Mouse (Mus musculus): Measurements from ENCODE around the gene Olfr1052. TPM values are rescaled to one million over a fixed set of nuclear protein-coding genes. Genes with fewer than 3 reads are reported as not detected.
"Not testable (repeated sequence)": the region's sequence is repeated elsewhere in the genome, so short reads cannot be mapped to it uniquely, and the experiment has no call there.

The Olfr1052 gene
- total RNA-seq (2015; ENCODE audit: low replicate concordance) (not detected in 2 replicates), total RNA-seq (2017; ENCODE audit: low replicate concordance) (1.2 TPM in 1 of 2 replicates, not detected in the other)

- no peak for ATAC-seq (replicated peaks; ENCODE audit: low FRiP score, poor library complexity, severe bottlenecking)
These were observed at the start of gene Olfr1052 for GRCm38 (mm10) chr2:86292155-86292554. TSS of gene Olfr1052 (plus strand) at chr2:86292455.

DNA sequence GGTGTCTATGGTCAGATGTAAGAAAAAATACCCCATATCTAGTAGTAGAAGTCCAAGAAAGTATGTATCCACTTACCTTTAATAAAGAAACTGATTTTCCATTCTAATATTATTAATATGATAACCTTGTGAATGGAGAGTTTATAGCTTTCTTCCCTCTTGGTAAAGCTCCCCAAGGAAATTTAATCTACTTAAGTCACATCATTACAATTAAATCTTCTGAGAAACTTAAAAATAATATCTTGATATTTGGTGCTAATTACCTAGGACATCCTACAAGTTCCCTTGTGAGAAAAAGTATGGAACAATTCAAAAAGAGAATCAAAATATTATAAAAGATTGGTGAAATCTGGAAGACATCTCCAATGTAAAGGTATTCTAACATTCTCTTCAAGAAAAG is 34.0 kb upstream of the Olfr1052 start, which contains the start of gene Olfr1049:
TSS of gene Olfr1049 (minus strand) at position 101 of the 400 bp plus-strand sequence.
- not testable (repeated sequence) for ATAC-seq (replicated peaks; ENCODE audit: low FRiP score, poor library complexity, severe bottlenecking)

DNA sequence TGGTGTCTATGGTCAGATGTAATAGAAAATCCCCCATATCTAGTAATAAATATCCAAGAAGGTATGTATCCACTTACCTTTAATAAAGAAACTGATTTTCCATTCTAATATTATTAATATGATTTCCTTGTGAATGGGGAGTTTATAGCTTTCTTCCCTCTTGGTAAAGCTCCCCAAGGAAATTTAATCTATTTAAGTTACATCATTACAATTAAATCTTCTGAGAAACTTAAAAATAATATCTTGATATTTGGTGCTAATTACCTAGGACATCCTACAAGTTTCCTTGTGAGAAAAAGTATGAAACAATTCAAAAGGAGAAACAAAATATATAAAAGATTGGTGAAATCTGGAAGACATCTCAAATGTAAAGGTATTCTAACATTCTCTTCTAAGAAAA is 13.3 kb upstream of the Olfr1052 start, which contains the start of gene Olfr1051:
TSS of gene Olfr1051 (minus strand) at position 101 of the 400 bp plus-strand sequence.
- not testable (repeated sequence) for ATAC-seq (replicated peaks; ENCODE audit: low FRiP score, poor library complexity, severe bottlenecking)

- ATAC-seq (replicated peaks; ENCODE audit: low FRiP score, poor library complexity, severe bottlenecking): no peak
These were observed 22.9 kb downstream of the Olfr1052 start, which contains the start of gene Olfr1053 for GRCm38 (mm10) chr2:86315184-86315583. TSS of gene Olfr1053 (minus strand) at chr2:86315284.

DNA sequence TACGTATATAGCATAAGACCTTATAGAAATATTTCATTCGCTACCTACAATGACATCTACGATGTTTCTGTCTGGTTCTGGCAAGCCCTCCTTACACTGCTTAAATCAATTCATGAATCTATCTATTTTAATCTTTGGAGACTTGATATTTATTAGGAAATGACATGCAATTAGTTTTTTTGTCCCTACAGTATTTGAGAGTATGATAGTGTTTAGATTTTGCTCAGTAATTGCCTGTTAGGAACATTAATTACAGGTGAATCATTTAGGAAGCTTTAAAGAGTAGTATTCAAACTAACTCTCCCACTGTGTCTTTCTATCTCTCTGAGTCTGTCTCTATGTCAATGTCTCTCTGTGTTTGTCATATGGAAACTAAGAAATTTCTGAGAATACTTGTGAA is 43.1 kb downstream of the Olfr1052 start, which contains the start of gene Olfr1054:
TSS of gene Olfr1054 (minus strand) at position 101 of the 400 bp plus-strand sequence.
- ATAC-seq (replicated peaks; ENCODE audit: low FRiP score, poor library complexity, severe bottlenecking): no peak

Other genes starting within 250 kb of the Olfr1052 start
- not detected in 2 replicates for gene Olfr1034, start 246.6 kb upstream of the Olfr1052 start, total RNA-seq (2015; ENCODE audit: low replicate concordance)
- not detected in 2 replicates for gene Olfr1034, start 246.6 kb upstream of the Olfr1052 start, total RNA-seq (2017; ENCODE audit: low replicate concordance)
- not detected in 2 replicates for gene Olfr1036, start 218.5 kb upstream of the Olfr1052 start, total RNA-seq (2015; ENCODE audit: low replicate concordance)
- not detected in 2 replicates for gene Olfr1036, start 218.5 kb upstream of the Olfr1052 start, total RNA-seq (2017; ENCODE audit: low replicate concordance)
- gene Olfr1037, start 205.1 kb upstream of the Olfr1052 start, total RNA-seq (2015; ENCODE audit: low replicate concordance): not detected in 2 replicates
- gene Olfr1037, start 205.1 kb upstream of the Olfr1052 start, total RNA-seq (2017; ENCODE audit: low replicate concordance): not detected in 2 replicates
- gene Olfr1039, start 156.5 kb upstream of the Olfr1052 start, total RNA-seq (2015; ENCODE audit: low replicate concordance): not detected in 2 replicates
- gene Olfr1039, start 156.5 kb upstream of the Olfr1052 start, total RNA-seq (2017; ENCODE audit: low replicate concordance): not detected in 2 replicates
- not detected in 2 replicates for gene Olfr1040, start 145.7 kb upstream of the Olfr1052 start, total RNA-seq (2015; ENCODE audit: low replicate concordance)
- 2.2 TPM in 1 of 2 replicates, not detected in the other for gene Olfr1040, start 145.7 kb upstream of the Olfr1052 start, total RNA-seq (2017; ENCODE audit: low replicate concordance)
- gene Olfr1042, start 130.6 kb upstream of the Olfr1052 start, total RNA-seq (2015; ENCODE audit: low replicate concordance): not detected in 2 replicates
- not detected in 2 replicates for gene Olfr1042, start 130.6 kb upstream of the Olfr1052 start, total RNA-seq (2017; ENCODE audit: low replicate concordance)
- not detected in 2 replicates for gene Olfr1043, start 124.9 kb upstream of the Olfr1052 start, total RNA-seq (2015; ENCODE audit: low replicate concordance)
- not detected in 2 replicates for gene Olfr1043, start 124.9 kb upstream of the Olfr1052 start, total RNA-seq (2017; ENCODE audit: low replicate concordance)
- gene Olfr1044, start 114.6 kb upstream of the Olfr1052 start, total RNA-seq (2015; ENCODE audit: low replicate concordance): not detected in 2 replicates
- gene Olfr1044, start 114.6 kb upstream of the Olfr1052 start, total RNA-seq (2017; ENCODE audit: low replicate concordance): 1.1 TPM in 1 of 2 replicates, not detected in the other
- not detected in 2 replicates for gene Olfr52, start 106.8 kb upstream of the Olfr1052 start, total RNA-seq (2015; ENCODE audit: low replicate concordance)
- not detected in 2 replicates for gene Olfr52, start 106.8 kb upstream of the Olfr1052 start, total RNA-seq (2017; ENCODE audit: low replicate concordance)
- not detected in 2 replicates for gene Olfr1045, start 89.4 kb upstream of the Olfr1052 start, total RNA-seq (2015; ENCODE audit: low replicate concordance)
- gene Olfr1045, start 89.4 kb upstream of the Olfr1052 start, total RNA-seq (2017; ENCODE audit: low replicate concordance): not detected in 2 replicates
- gene Olfr1046, start 73.1 kb upstream of the Olfr1052 start, total RNA-seq (2015; ENCODE audit: low replicate concordance): not detected in 2 replicates
- not detected in 2 replicates for gene Olfr1046, start 73.1 kb upstream of the Olfr1052 start, total RNA-seq (2017; ENCODE audit: low replicate concordance)
- not detected in 2 replicates for gene Olfr1047, start 61.1 kb upstream of the Olfr1052 start, total RNA-seq (2015; ENCODE audit: low replicate concordance)
- not detected in 2 replicates for gene Olfr1047, start 61.1 kb upstream of the Olfr1052 start, total RNA-seq (2017; ENCODE audit: low replicate concordance)
- not detected in 2 replicates for gene Olfr1048, start 52.2 kb upstream of the Olfr1052 start, total RNA-seq (2015; ENCODE audit: low replicate concordance)
- gene Olfr1048, start 52.2 kb upstream of the Olfr1052 start, total RNA-seq (2017; ENCODE audit: low replicate concordance): not detected in 2 replicates
- gene Olfr1049, start 34.1 kb upstream of the Olfr1052 start, total RNA-seq (2015; ENCODE audit: low replicate concordance): not detected in 2 replicates
- not detected in 2 replicates for gene Olfr1049, start 34.1 kb upstream of the Olfr1052 start, total RNA-seq (2017; ENCODE audit: low replicate concordance)
- gene Olfr1051, start 13.4 kb upstream of the Olfr1052 start, total RNA-seq (2015; ENCODE audit: low replicate concordance): not detected in 2 replicates
- gene Olfr1051, start 13.4 kb upstream of the Olfr1052 start, total RNA-seq (2017; ENCODE audit: low replicate concordance): not detected in 2 replicates
- not detected in 2 replicates for gene Olfr1053, start 22.8 kb downstream of the Olfr1052 start, total RNA-seq (2015; ENCODE audit: low replicate concordance)
- gene Olfr1053, start 22.8 kb downstream of the Olfr1052 start, total RNA-seq (2017; ENCODE audit: low replicate concordance): not detected in 2 replicates
- not detected in 2 replicates for gene Olfr1054, start 43.0 kb downstream of the Olfr1052 start, total RNA-seq (2015; ENCODE audit: low replicate concordance)
- not detected in 2 replicates for gene Olfr1054, start 43.0 kb downstream of the Olfr1052 start, total RNA-seq (2017; ENCODE audit: low replicate concordance)
- gene Olfr1055, start 57.8 kb downstream of the Olfr1052 start, total RNA-seq (2015; ENCODE audit: low replicate concordance): not detected in 2 replicates
- gene Olfr1055, start 57.8 kb downstream of the Olfr1052 start, total RNA-seq (2017; ENCODE audit: low replicate concordance): not detected in 2 replicates
- gene Olfr1056, start 70.0 kb downstream of the Olfr1052 start, total RNA-seq (2015; ENCODE audit: low replicate concordance): not detected in 2 replicates
- not detected in 2 replicates for gene Olfr1056, start 70.0 kb downstream of the Olfr1052 start, total RNA-seq (2017; ENCODE audit: low replicate concordance)
- gene Olfr1057, start 85.9 kb downstream of the Olfr1052 start, total RNA-seq (2015; ENCODE audit: low replicate concordance): not detected in 2 replicates
- gene Olfr1057, start 85.9 kb downstream of the Olfr1052 start, total RNA-seq (2017; ENCODE audit: low replicate concordance): not detected in 2 replicates
- gene Olfr1058, start 96.1 kb downstream of the Olfr1052 start, total RNA-seq (2015; ENCODE audit: low replicate concordance): not detected in 2 replicates
- gene Olfr1058, start 96.1 kb downstream of the Olfr1052 start, total RNA-seq (2017; ENCODE audit: low replicate concordance): not detected in 2 replicates
- not detected in 2 replicates for gene Olfr1061, start 121.6 kb downstream of the Olfr1052 start, total RNA-seq (2015; ENCODE audit: low replicate concordance)
- gene Olfr1061, start 121.6 kb downstream of the Olfr1052 start, total RNA-seq (2017; ENCODE audit: low replicate concordance): not detected in 2 replicates
- gene Olfr1062, start 134.3 kb downstream of the Olfr1052 start, total RNA-seq (2015; ENCODE audit: low replicate concordance): 0.42 TPM in 1 of 2 replicates, not detected in the other
- not detected in 2 replicates for gene Olfr1062, start 134.3 kb downstream of the Olfr1052 start, total RNA-seq (2017; ENCODE audit: low replicate concordance)
- not detected in 2 replicates for gene Olfr1065, start 158.1 kb downstream of the Olfr1052 start, total RNA-seq (2015; ENCODE audit: low replicate concordance)
- gene Olfr1065, start 158.1 kb downstream of the Olfr1052 start, total RNA-seq (2017; ENCODE audit: low replicate concordance): not detected in 2 replicates
- gene Olfr1066, start 163.8 kb downstream of the Olfr1052 start, total RNA-seq (2015; ENCODE audit: low replicate concordance): not detected in 2 replicates
- gene Olfr1066, start 163.8 kb downstream of the Olfr1052 start, total RNA-seq (2017; ENCODE audit: low replicate concordance): not detected in 2 replicates
- not detected in 2 replicates for gene Olfr228, start 194.9 kb downstream of the Olfr1052 start, total RNA-seq (2015; ENCODE audit: low replicate concordance)
- gene Olfr228, start 194.9 kb downstream of the Olfr1052 start, total RNA-seq (2017; ENCODE audit: low replicate concordance): not detected in 2 replicates
- not detected in 2 replicates for gene Olfr1076, start 216.0 kb downstream of the Olfr1052 start, total RNA-seq (2015; ENCODE audit: low replicate concordance)
- not detected in 2 replicates for gene Olfr1076, start 216.0 kb downstream of the Olfr1052 start, total RNA-seq (2017; ENCODE audit: low replicate concordance)